Mouse (Mus musculus) layer of hippocampus, postnatal 14 days (tissue): Measurements from ENCODE around the gene Bckdhb. TPM values are rescaled to one million over a fixed set of nuclear protein-coding genes. Genes with fewer than 3 reads are reported as not detected.
A peak's percentile ranks its signal among the peaks of the same experiment; 100 is the strongest.
"Not testable (repeated sequence)": the region's sequence is repeated elsewhere in the genome, so short reads cannot be mapped to it uniquely, and the experiment has no call there.

Experiments used
- DNase-seq, 2 experiments: peaks; one replicate each; pipeline ENCODE4 v3.0.0; 2021 to 2022; ENCODE audit warnings: low spot score in 2 of 2, mixed read lengths in 1 of 2
- total RNA-seq, 2 experiments: library from RNA; stranded (reverse); gene quantifications; 2 replicates each; pipeline ENCODE4 v1.2.3; 2021

The Bckdhb gene
- total RNA-seq, 2 experiments from 2014 or later, result 33.5 to 38.0 TPM

- DNase-seq, result peak; percentile 64 to 78
These were observed 37.4 kb downstream of the Bckdhb start for GRCm38 (mm10) chr9:83962098-83963086.

GRCm38 (mm10) chr9:83963296-83963695, 38.4 kb downstream of the Bckdhb start:
- no peak for DNase-seq

DNA sequence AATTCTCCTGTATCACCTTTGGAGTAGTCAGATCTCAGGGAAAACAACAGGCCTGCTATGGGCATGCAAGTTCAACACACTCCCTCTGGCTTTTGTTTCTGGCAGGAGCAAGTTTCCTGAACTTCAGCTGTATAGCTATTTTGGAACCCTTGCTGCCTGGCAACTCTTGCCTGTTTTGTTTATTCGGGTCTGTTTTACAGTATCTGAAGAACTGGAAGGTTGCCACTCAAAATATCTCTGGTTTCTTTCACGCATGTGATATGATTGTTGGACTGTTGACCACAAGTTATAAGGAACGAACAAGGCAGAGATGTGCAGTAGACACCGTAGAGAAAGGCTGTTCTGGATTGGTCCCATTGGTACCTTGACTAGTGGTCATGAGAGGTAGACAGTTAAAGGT, 39.4 kb downstream of the Bckdhb start:
- no peak for DNase-seq

GRCm38 (mm10) chr9:83967439-83968050, 42.6 kb downstream of the Bckdhb start:
- DNase-seq, result no peak

- peak in 1 of 2 experiments; percentile 26 for DNase-seq
These were observed 44.4 kb downstream of the Bckdhb start for GRCm38 (mm10) chr9:83969326-83969725.

DNA sequence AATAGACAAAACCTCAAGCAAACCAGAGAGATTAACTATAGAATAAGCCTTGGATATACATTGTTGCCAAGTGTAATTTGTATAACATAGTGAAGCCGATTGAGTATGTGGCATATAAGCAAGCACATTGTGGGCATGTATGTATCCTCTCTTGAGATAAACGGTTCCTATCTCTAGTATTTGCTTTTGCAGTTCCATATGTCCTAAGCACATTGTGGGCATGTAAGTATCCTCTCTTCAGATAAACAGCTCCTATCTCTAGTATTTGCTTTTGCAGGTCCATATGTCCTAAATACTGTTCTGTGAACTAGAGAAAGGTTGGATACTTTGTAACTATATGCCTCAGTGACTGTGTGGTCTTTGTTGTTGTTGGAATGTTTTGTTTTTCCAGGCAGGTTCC, 48.5 kb downstream of the Bckdhb start:
- no peak for DNase-seq

GRCm38 (mm10) chr9:83975811-83976210, 50.9 kb downstream of the Bckdhb start:
- DNase-seq, result no peak

DNA sequence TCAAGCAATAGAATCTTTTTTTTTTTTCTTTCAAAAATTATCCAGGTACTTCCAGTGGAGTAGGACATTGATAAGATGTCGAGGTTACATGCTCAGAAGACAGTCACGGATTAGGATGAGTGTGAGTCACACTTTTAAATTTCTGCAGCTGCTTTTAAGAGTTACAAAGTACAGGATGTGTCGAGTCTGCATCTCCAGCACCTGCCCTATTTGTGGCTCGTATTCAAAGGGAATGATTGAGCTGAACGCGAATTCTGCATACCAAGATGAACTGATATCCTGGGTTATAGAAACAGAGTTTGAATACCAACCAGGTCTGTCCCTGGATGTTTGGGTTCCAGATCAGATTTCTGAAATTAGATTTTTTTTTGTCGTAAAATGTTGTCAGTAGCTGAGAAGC, 56.3 kb downstream of the Bckdhb start:
- no peak for DNase-seq

GRCm38 (mm10) chr9:84008961-84009360, 84.0 kb downstream of the Bckdhb start:
- no peak for DNase-seq

- no peak for DNase-seq
These were observed 86.2 kb downstream of the Bckdhb start for GRCm38 (mm10) chr9:84011146-84011545.

GRCm38 (mm10) chr9:84018141-84018540, 93.2 kb downstream of the Bckdhb start:
- DNase-seq, result not testable (repeated sequence)

GRCm38 (mm10) chr9:84019627-84020026, 94.7 kb downstream of the Bckdhb start:
- DNase-seq, result peak in 1 of 2 experiments; percentile 31

- DNase-seq, result no peak
These were observed 96.2 kb downstream of the Bckdhb start for GRCm38 (mm10) chr9:84021189-84021588.

DNA sequence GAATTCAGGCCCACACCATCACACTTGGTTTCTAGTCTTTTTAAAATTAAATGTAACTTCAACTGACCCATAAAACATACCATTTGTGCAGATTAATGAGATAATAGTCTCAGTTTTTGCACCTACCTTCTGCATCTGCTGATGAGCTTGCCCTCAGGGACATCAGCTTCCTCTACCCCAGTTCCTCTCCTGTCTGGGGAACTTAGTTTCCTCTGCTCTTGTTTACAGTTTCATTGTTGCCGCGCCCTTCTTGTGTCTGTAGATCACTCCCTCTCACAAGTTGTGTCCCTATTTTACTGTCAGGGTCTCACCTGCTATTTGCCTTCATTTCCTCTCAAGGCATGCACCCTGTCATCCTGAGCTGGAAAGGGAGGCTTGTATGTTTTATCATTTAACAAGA, 103.2 kb downstream of the Bckdhb start:
- DNase-seq, result no peak

DNA sequence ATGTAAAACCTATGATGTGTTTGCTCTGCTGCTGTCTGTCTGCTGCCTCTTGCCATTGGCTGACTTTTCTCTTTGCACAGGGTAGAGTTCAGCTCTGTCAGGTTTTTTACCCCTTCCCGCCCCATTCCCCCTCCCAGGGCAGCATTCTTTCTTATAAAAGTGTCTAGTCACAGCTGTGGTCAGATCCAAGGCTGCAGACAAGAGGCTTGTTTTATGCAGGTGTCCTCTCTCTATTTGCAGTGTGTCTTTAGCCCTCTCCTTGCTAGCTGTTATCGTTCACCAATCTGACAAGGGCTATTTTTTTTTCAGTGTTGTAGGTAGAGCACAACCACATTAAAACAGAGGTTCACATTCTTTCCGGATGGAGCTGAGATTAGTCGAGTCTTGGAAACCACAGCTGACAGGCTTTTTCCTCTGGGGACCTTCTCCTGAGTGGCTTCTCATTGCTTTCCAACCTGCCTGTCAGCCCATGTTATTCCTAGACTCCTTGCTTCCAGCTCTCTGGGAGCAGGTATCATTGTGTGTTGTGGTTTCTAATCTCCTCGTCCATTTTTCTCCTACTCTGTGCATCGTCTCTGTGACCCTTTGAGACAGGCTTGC, 105.8 kb downstream of the Bckdhb start:
- no peak for DNase-seq

GRCm38 (mm10) chr9:84031406-84031805, 106.5 kb downstream of the Bckdhb start:
- no peak for DNase-seq

GRCm38 (mm10) chr9:84032669-84033341, 107.9 kb downstream of the Bckdhb start:
- DNase-seq, result peak in 1 of 2 experiments; percentile 9

GRCm38 (mm10) chr9:84036046-84036445, 111.1 kb downstream of the Bckdhb start:
- DNase-seq, result no peak

GRCm38 (mm10) chr9:84037224-84037623, 112.3 kb downstream of the Bckdhb start:
- DNase-seq, result no peak

GRCm38 (mm10) chr9:84038946-84039345, 114.0 kb downstream of the Bckdhb start:
- DNase-seq, result no peak

GRCm38 (mm10) chr9:84040376-84040775, 115.4 kb downstream of the Bckdhb start:
- no peak for DNase-seq
